Mouse (Mus musculus): ENCODE measurements around the gene Mrpl46.

GRCm38 (mm10) chr7:78770936-78771335 lies 12.4 kb downstream of the Mrpl46 start:
- TF ChIP-seq CTCF (conservative IDR thresholded peaks at IDR 0.05; ENCODE audit: insufficient read depth, insufficient read length, low read depth, low read length) (no peak), POLR2A (IDR thresholded peaks at IDR 0.05; ENCODE audit: low read depth, low read length) (no peak)

Data from kidney, adult 2 months (tissue).